Mouse (Mus musculus): ENCODE results near the gene Gm28053.

Gm28053 gene

DNA sequence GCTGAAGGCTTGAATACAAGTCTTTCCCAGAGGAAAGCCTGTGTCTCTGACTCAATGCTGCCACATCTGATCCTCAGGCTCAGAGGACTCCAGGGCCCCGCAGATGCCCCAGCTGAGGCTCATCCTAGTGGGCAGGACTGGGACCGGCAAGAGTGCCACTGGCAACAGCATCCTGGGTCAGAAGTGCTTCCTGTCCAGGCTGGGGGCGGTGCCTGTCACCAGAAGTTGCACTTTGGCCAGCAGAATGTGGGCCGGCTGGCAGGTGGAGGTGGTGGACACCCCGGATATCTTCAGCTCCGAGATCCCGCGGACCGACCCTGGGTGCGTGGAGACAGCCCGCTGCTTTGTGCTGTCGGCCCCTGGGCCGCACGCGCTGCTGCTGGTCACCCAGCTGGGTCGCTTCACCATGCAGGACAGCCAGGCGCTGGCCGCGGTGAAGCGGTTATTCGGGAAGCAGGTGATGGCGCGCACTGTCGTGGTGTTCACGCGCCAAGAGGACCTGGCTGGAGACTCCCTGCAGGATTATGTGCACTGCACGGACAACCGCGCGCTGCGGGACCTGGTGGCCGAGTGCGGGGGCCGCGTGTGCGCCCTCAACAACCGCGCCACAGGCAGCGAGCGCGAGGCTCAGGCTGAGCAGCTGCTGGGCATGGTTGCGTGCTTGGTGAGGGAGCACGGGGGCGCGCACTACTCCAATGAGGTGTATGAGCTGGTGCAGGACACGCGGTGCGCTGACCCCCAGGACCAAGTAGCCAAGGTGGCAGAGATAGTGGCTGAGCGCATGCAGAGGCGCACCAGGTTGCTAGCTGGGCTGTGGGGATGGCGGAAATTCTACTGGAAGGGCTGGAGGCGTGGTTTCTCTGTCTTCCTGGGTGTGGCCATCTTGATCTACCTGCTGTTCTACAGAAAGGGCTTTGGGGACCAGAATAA, 24.3 kb downstream of the Gm28053 start:
- DNase-seq: no peak

- no peak for DNase-seq
Observed at GRCm38 (mm10) chr6:48745490-48745889, 27.1 kb downstream of the Gm28053 start.

DNA sequence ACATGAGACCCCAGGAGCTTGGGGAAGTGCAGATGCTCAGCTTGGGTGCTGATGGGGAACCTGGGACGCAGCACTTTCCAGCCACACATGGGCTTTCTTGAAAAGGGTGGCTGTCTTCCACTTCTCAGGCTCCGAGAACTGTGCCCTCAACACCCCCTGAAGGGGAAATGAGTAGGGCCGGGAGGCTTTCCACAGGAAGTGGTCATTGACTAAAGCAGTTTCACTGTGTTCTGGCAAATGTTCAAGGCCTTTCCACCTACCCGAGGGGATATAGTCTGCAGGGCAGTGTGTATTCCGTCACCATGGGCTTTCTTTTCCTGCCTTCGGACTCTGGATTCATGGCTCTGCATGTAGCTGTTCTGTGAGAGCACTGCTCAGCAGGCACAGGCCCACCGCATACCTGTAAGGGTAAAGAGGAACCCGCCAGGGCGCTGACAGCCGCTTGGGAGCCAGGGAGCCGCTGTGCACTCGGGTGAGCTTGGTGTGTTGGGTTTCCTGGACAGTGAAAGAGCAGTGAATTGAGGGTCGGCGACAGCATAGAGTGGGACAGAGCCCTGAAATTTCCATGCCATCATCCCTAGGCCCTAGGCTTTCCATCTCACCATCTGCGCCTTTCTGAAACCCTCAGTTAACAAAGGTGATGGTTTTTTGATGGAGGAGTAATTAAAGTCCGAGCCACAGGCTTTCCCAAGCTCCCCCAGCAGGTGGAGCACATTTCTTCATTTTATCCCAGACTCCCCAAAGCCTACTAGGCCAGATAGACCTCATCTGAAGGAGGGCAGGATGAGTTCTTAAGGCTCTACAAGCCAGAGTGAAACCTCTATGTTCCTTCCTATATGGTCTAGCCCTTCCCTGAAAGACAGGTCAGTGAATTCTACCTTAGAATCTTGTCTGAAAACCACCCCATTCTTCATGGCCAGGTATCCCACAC, 27.8 kb downstream of the Gm28053 start, which contains the start of gene Gimap5:
TSS of gene Gimap5 (plus strand) at position 239 of the 931 bp plus-strand sequence.
- DNase-seq: no peak

- DNase-seq: no peak
Observed at GRCm38 (mm10) chr6:48747091-48747966, 28.9 kb downstream of the Gm28053 start.

DNA sequence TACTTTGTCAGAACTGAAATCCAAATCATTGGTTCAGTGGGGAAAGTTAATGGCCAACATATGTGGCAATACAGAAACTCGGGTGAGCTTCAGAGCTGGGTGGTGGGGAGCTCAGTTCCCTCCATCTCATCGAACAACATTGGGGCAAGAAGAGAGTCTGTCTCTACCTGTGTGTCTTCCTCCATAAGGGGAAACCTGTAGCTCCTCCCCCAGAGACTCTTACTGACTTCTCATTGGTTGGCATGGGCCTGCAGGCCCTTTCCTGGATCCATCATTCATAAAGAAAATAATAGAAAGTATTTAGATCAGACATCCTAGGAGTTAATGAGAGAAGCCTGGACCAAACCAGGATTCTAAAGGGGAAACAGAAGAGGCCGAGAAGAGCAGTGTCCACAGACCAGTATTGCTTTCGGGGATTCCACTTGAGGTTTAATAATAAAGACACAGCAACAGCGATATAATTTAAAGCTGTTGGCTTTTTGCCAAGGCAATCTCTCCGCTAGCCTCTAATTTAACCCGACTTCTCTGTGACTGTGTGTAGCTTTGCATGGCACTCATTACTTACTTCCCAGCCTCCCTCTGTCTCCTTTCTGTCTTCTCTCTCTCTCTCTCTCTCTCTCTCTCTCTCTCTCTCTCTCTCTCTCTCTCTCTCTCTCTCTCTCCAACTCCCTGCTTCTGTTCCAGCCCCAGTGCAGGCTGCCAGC, 45.3 kb downstream of the Gm28053 start:
- DNase-seq: no peak

DNA sequence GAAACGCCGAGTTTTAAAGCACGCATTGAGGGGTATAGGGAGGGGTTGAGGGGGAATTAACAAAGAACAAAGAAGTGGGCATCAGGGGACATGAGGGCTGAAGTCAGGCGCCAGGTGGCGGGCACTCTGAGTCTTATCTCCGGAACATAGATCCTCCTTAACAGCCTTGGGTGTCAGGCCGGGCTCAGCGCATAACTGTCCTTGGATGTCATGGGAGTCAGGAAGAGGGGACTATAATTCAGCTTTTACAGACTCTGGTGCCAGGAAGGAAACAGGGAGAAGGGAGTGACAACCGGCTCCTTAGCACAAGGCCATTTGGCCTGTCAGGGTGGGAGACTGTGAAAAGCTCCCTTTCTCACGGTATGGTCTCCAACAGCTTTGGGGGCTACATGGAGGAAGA, 46.1 kb downstream of the Gm28053 start:
- no peak for DNase-seq

DNA sequence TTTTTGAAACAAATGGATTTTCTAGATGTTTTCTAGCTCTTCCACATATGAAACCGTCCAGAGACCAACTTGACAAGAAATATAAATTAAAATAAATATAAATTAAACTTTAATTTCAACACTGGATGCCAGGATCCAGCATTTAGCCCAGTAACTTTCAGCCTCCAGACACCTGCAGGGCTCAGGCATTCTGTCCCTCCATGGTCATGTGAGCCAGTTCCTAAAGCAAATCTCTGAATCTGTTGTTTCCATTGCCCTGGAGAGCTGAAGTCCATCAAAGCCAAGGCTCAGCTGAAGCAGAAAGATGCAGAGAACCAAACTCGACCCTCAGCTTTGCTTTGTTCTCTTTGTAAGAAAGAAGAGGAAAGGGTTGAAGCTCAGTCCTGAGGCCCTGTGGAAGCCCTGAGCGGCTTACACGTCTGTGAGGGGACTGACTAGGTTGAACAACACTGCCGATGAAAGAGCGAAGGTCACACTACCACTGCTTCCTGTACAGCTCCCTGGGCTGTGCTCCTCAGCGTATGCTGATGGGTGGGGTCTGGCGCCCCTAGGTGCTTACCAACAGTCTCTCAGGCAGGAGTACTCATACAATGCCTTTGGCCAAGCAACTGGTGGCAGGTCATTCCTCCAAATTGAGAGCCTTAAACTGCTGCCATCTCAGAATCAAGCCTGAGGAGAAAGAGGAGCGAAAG, 49.9 kb downstream of the Gm28053 start:
- DNase-seq: no peak

DNA sequence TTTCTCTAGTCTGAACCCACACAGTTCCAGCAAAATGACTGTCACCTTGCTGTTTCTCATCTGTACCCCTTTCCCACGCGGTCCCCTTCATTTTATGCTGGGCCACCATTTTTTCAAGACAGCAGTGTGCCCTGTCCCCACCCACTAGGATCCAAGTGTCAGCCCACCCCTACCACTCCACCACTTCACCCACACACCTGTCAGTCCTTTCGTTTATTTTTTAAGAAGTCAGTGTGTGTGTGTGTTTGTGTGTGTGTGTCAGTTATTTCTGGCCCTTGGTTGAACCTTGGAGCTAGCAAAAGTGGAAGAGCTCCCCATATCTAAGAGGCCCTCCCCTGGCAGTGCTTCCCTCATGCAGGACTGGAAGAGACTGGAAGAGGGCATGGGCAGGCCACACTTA, 50.5 kb downstream of the Gm28053 start:
- DNase-seq: no peak

GRCm38 (mm10) chr6:48770696-48771095, 52.3 kb downstream of the Gm28053 start, which contains the start of gene Gimap3:
Gene Gimap3 (minus strand): TSS chr6:48770851.
- DNase-seq: no peak

DNA sequence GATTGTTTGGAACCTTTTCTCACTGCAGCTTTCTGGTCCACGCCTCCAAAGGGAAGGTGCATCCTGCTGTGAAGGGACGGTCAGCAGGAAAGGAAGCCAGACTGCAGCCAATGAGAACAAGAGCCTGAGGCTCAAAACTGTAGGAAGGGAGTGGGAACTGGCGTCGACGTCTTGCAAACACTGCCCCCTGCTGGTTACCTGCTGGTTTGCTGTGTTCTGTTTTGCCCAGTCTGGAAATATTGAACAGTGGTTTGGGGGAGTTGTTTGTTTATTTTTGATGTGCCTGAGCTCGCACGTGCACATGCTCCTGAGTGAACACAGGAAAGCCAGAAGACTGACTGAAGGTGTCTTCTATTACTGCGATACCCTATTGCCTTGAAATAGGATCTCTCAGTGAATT, 53.6 kb downstream of the Gm28053 start:
- DNase-seq: peak; percentile 66 to 73

DNA sequence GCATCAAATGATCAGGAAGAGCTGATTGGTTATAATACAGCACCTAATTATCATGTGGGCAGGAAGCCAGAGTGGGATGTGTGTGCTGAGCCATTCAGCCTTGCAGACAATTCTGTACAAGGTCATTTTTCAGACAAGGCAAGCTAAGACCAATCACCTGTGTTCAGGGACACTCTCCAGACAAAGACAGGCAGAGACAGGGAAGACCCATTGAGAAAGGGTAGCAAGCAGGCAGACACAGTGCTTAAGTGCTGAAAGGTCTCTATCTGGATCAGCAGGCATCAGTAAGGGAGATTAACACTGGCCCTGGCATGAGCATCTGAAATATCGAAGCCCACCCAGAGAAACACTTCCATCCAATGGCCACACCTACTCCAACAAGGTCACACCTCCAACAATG, 66.0 kb downstream of the Gm28053 start:
- no peak for DNase-seq

DNA sequence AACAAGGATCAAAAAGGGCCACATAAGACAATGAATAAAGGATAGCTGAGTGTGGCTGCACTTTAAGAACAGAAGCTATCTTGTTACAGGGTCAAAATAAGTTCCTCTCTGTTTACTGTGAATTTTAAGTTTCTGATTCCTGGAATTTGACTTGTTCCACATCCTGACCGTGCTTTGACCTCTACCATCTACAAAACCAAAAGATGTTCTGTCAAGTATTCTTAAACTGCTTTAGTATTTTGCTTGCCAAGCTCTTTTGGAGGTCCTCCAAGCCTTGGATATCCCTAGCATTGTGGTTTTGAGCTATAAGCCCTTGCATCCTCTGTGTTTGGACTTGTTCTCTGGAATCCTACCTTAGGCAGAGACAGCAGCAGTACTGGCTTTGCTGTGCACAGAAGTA, 66.8 kb downstream of the Gm28053 start:
- DNase-seq: no peak

GRCm38 (mm10) chr6:48785601-48786000, 67.2 kb downstream of the Gm28053 start:
- DNase-seq: no peak

GRCm38 (mm10) chr6:48787867-48788266, 69.5 kb downstream of the Gm28053 start:
- no peak for DNase-seq

DNA sequence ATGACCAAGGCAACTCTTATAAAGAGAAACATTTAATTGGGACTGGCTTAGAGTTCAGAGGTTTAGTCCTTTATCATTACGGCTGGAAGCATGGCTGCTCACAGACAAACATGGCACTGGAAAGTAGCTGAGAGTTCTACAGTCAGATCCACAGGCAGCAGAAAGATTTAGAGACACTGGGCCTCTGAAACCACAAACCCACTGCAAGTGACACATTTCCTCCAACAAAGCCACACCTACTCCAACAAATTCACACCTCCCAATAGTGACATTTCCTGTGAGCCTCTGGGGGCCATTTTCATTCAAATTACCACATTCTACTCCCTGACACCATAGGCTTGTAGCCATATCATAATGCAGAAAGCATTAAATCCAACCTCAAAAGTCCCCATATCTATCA, 83.5 kb downstream of the Gm28053 start:
- DNase-seq: no peak
